Mouse (Mus musculus) testis, postnatal 10 days (tissue): Measurements from ENCODE around the gene Gjc1.

Source experiments
- DNase-seq: peaks from one replicate; pipeline ENCODE4 v3.0.0; 2021; ENCODE audit warnings: low spot score

Gjc1 gene

DNA sequence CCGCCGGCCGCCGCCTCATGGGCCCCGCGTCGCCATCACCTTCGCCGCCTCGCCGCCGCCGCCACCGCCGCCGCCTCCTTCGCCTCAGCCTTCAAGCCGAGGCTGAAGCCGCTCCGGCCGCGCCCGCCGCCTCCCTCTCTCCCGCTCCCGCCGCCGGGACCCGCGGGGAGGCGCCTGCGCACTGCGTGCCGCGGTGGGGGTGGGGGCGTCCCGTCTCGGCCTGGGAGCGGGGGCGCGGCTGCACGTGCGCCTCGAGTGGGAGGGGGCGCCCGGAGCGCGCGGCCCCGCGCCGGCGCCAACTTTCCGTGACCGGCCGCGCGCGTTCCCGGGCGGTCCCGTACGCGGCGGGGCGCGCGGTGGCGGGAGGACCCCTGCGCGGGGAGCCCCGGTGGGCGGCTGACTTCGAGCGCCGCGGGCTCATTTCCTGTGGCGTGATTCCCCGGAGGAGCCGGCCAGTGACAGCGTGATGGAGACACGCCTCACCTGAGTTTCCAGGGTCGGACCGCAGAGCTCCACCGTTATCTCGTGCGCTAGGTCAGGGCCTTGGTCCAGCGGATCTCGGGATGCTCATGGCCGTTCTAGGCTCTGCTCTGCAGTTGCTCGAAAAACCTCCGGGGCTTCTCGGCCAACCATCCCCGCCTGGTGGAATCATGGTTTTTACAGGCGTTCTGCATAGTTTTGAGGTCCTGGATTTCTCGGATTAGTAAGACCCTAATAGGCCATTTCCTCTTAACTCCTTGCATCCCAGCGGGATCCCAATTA lies at the start of gene Gjc1:
Gjc1 (minus strand) TSS at position 680 of the 762 bp plus-strand sequence.
- DNase-seq: peak; percentile 87

DNA sequence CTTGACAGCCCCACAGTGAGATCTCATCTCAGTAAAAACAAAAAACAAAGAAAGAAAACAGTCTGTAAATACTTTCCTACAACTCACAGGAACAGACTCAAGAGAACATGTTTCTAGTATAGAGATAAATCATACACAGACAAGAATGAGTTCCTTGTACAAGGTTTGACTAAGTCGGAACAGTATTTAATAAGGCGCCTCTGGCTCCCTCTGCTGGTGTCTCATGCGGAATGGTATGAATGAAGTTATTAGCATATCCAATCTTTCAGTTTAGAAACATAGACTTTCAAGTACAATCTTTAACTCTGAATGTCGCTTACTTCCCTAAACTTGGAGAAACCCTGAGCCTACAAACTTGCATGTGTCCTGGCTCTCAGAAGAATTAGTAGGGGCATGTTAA lies 44.8 kb upstream of the Gjc1 start:
- peak; percentile 86 for DNase-seq

- DNase-seq: no peak
Observed at GRCm38 (mm10) chr11:102859933-102860332, 40.4 kb upstream of the Gjc1 start.

GRCm38 (mm10) chr11:102858951-102859350 lies 39.5 kb upstream of the Gjc1 start:
- DNase-seq: no peak

DNA sequence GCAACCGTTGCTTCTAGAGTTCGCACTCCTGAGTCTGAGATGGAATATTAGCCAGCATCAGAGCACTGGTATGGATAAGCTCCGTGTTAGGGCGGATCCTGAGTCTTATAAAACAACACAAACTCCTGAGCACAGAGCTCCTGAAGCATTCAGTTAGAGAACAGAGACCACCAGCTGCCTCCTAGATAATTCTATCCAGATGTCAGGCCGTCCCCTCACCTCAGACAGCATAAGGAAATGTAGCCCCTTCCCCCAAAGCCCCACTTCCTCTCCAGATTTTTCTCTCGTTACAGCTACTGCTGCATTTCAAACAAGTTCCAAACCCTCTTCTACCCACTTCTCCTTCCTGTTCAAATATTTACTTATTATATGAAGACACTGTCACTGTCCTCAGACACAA lies 36.4 kb upstream of the Gjc1 start:
- no peak for DNase-seq

- DNase-seq: no peak
Observed at GRCm38 (mm10) chr11:102853760-102854159, 34.3 kb upstream of the Gjc1 start.

DNA sequence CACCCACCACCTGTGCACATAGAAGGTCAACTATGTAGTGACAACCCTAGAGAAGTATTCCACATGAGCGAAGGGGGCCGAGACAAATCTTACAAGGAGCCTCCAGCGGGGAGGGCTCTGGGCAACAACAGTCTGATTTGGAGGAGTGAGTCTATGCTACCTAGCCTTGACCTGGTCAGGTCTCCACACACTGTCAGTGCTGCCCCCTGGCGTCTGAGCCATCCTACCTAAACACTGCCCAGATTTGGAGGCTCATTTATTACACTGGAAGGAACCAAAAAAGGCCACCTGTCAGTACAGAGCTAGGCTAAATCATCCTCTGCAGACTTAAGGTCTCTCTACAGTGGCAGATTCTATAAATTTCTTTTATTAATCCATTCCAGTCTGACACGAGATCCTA lies 32.4 kb upstream of the Gjc1 start:
- DNase-seq: peak; percentile 88

DNA sequence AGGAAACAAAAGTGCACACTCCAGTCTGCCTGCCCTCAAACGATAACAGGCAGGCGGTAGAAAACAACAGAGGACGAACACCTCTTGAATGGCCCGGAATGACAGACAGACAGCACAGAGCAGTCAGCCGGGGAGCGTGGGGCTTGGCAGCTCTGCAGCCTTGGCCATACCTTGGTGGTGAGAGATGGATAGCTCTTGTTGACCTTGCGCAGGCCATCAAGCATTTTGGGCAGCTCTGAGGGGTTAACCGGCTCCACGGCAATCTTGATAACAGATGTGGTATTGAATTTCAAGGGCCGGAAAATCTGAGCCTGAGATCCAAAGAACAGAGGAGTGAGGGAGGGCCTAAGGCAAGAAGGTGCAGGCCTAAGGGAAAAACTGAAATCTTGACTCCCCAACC lies 26.4 kb upstream of the Gjc1 start:
- no peak for DNase-seq

DNA sequence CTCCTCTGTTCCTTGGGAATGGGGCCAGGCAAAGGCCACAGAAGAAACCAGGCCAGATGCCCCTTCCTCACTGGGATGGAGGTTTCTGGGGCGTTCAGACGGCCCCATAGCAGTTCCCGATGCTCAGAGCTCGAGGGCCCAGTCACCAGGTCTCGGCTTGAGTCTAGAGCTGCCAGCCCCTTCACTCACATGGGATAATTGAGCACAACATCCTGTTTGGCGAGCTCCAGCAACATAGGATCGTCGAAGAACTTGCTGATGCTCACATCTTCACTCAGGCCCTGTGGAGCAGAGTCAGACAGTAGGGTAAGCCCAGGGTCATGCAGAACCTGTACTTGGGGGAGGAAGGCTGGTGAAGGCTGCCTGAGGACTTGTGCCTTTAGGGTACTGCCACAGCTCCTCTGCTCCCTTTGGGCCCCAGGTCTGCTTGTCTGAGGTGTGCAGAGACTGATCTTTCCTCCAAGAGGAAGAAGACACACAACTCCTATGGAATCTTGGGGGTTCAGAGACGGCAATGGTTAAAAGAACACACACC lies 19.2 kb upstream of the Gjc1 start:
- no peak for DNase-seq

- DNase-seq: no peak
Observed at GRCm38 (mm10) chr11:102838126-102838525, 18.6 kb upstream of the Gjc1 start.

DNA sequence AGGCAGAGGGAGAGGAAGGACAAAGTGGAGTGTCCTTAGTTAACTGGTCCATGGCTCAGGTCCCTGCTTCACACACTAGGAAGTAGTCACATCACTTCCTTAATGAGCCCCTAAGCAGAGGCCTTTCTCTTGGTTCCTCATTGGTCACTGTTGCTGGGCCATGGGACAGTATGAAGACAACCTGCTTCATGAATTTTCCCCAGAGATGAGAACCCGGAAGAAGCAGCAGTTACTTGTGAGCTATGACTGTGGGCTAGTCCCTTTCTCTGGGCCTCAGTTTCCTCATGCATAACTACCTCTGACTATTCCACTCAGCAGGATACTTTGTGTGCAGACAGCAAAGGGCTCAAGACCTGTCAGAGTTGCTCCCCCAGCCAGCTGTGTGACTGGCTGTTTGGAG lies 17.9 kb upstream of the Gjc1 start:
- DNase-seq: no peak

- no peak for DNase-seq
Observed at GRCm38 (mm10) chr11:102836146-102836545, 16.6 kb upstream of the Gjc1 start.

DNA sequence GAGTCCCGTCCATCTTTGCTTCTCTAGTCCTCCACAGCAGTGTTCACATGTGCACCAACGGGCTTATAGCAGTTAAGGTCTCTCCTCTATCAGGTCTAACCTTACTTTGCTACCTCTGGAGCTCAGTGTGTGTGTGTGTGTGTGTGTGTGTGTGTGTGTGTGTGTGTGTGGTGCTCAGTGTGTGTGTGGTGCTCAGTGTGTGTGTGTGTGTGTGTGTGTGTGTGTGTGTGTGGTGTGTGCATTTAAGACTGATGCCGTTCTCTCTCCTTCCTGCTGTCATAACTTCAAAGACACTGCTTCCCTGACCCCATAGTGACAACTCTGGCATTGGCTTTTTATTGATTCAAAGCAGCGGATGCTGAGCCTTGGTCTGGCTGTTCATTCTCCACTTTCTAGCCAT lies 16.0 kb upstream of the Gjc1 start, which contains the start of gene Higd1b:
Higd1b (plus strand) TSS at position 301 of the 400 bp plus-strand sequence.
- no peak for DNase-seq

DNA sequence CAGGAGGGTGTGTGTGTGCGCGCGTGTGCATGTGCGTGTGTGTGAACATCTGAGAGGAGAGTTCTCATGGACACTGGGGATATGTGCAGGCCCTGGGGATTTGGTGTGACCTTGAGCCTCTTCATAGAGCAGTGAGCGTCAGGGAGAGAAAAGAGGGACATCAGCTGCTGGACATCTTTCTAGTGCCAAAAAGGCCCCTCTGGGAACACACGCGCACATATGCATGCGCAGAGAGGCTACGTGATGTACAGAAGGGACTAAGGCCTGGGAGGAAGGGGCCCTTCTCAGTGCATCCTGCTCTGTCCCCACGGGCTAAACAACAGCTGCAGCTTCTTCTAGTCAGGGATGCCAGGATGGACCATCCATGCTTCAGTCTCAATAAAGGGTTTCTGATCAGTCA lies 14.7 kb upstream of the Gjc1 start:
- DNase-seq: no peak

DNA sequence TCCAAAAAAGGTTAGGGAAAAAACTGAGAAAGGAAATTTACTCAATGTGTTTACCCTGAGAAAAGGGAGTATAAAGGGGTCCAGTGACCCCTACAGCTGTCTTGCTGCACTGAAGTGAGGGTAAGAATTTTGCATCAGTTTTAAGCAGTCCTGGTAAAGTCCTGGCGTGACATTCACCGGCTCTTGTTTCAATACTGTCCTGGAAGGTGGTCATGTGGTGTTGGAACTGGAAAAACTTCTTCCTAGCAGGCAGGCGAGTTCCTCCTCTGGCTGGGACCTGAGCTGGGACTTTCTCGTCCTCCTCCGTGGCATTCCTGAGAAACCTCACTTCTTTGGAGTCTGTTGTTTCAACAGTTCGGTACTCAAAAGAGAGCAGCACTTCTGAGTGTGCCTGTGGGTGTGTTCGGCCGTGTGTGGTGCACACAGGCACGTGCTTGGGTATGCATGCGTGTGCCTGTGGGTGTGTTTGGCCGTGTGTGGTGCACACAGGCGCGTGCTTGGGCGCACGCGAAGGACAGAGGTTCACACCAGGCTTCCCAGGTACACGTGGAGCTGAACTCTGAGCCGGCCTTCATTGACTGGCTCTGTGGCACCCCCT lies 13.3 kb upstream of the Gjc1 start:
- DNase-seq: no peak

GRCm38 (mm10) chr11:102830276-102830675 lies 10.8 kb upstream of the Gjc1 start:
- DNase-seq: no peak

DNA sequence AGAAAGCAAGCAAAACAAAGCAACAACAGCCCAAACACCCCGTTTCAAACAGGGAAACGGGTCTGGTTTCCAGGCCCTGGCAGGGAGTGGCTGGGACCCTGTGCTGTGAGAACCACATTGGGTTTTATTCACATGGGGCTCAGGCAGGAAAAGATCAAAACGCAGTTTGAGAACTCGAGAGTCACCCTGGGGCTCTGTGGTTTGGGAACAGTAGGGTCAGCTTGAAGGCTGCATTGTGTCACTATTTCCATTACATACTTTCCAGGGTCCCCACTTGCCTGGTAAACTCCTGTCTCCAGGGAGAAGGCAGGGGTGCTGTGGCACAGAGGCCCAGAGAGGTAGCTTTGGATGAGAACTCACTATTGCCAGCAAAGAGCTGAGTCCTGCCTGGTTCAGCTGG lies 7.6 kb upstream of the Gjc1 start:
- no peak for DNase-seq

- no peak for DNase-seq
Observed at GRCm38 (mm10) chr11:102826476-102826875, 7.0 kb upstream of the Gjc1 start.

DNA sequence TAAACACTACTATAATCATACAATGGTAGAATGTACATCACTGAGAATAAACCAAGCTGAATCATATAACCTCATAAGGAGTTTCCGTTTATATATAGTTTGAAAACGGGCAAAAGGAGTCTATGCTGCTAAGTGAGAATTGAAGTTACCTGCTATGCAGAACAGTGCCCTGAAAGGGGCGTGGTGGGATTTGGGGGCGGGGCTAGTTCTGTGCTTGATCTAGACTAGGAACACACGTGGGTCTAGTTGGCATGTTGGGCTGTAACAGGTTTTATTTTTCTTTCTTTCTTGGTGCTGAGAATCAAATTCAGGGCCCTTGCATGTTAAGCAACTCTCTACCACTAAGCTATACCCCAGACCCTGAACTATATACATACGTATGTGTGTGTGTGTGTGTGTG lies 1.7 kb upstream of the Gjc1 start:
- peak; percentile 61 for DNase-seq

DNA sequence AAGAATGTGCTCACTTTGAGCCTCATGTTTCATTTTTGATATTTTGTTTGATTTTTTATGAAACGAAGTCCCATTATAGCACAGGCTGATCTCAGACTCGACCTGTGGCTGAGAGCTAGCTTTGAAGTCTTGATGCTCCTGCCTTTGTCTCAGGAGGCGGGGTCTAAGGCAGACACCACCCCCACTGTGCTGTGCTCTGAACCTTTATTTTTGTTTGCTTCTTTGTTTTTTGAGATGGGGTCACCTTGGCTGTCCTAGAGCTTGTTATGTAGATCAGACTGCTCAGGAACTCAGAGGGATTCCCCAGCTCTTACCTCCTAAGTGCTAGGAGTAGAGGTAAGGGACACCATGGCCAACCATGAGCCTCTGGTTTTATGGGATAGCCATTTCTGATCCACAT lies 932 bp upstream of the Gjc1 start:
- DNase-seq: no peak

GRCm38 (mm10) chr11:102819783-102820385 lies 384 bp upstream of the Gjc1 start:
- DNase-seq: no peak

GRCm38 (mm10) chr11:102818121-102819020 lies 1.1 kb downstream of the Gjc1 start:
- peak; percentile 67 for DNase-seq
